Mouse (Mus musculus): ENCODE data around the gene Pik3ca. TPM values are rescaled to one million over a fixed set of nuclear protein-coding genes. Genes with fewer than 3 reads are reported as not detected.

Pik3ca gene
- polyA plus RNA-seq, 1 experiment: 24.0 TPM

DNA sequence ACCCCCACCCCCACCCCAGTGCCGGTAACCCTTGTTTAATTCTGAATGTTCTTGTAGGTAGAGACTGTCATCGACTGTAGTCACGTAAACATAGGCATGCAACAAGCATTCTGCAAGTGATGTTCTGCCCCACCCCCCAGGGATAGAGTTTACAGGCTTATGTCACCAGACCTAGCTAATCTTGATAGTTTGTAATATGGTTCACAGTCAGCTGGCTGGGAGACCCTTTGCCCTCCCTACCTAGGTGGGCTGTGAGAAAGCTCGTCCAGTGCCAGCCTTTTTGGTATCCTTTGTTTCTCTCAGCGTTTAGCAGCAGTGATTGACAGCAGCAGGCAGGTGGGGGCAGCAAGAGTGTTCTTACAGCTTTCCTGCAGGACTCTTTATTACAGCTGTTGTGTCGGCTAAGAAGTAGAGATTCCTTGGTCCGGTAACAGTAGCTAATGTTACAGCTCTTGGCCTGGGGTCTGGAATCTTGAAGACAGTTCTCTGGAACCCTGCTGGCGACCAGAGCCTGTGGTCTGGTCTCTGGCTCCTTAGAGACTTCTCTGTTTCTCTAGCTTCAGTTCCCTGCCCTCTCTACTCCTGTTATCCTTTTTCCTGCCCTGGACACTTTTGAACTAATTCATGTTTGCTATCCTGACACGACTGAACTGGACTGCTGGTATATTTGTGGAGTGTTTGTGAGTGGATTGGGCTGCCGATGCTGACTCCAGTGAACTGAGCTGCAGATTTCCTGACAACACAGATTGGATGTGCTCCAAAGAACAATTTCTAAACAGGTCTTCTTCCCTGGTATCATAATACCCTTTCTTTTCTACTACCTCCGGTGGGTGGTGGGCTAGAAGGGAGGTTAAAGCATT is 109.1 kb downstream of the Pik3ca start:
- Histone ChIP-seq H3K4me3 (ENCODE audit: low read depth, low read length) (no peak overlapping the region), H3K27me3 (ENCODE audit: control insufficient read depth, insufficient read depth, low read length, poor library complexity, severe bottlenecking) (no peaks in the 10 kb centered on the region), H3K9me3 (replicated peaks; ENCODE audit: control insufficient read depth, insufficient read depth, low read length, poor library complexity, severe bottlenecking) (no peaks in the 10 kb centered on the region), H3K36me3 (ENCODE audit: control insufficient read depth, insufficient read depth, low read length, poor library complexity, severe bottlenecking) (no peaks in the 10 kb centered on the region), H3K9ac (ENCODE audit: low read depth, poor library complexity, severe bottlenecking) (no peak overlapping the region), H3K4me1 (ENCODE audit: control insufficient read depth, insufficient read depth, low read length) (peaks cover 5% of the 10 kb centered on the region), H3K27ac (ENCODE audit: insufficient read depth, low read length) (no peak overlapping the region)
- TF ChIP-seq POLR2A (IDR thresholded peaks at IDR 0.05; ENCODE audit: insufficient read depth, low read length) (no peak), EP300 (IDR thresholded peaks at IDR 0.05; ENCODE audit: insufficient read depth, low read depth, low read length) (no peak), CTCF (IDR thresholded peaks at IDR 0.05; ENCODE audit: low read depth, low read length) (no peak)

DNA sequence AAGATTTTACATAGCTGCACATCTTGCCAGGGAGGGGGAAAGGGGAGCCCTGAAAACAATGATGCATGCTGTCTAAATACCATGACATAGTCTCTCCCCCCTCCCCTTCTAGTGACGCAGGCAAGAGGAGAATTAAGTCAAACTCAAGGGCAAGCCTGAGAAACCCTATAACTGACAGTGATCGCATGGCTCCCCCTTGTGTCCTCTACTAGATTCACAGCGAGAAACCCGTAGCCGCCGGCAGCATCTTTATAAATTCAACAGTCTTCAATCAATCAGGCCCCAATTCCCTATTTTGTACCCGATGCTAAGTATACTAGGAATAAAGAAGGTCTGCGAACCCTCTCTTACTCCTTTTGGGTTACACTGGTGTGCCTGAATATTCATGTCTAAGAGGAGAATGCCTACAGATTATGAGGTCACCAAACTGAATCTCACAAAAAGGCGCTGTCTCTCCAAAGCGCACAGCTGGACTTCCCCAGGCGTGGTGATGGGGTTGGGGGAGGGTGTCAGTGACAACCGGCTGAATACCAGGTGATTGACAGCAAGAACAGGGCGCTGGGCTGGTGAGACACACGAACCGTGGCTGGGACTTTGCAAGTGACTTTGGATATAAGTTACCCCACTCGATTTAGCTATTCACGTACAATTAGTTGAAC is 111.3 kb downstream of the Pik3ca start:
- no peak overlapping the region for H3K9ac ChIP-seq (ENCODE audit: low read depth, poor library complexity, severe bottlenecking)
- H3K4me1 ChIP-seq (ENCODE audit: control insufficient read depth, insufficient read depth, low read length): peaks cover 5% of the 10 kb centered on the region
- no peaks in the 10 kb centered on the region for H3K27me3 ChIP-seq (ENCODE audit: control insufficient read depth, insufficient read depth, low read length, poor library complexity, severe bottlenecking)
- H3K36me3 ChIP-seq (ENCODE audit: control insufficient read depth, insufficient read depth, low read length, poor library complexity, severe bottlenecking): 0 out of 2 replicates have a peak, but pooled peaks cover 2% of the 10 kb centered on the region
- H3K4me3 ChIP-seq (ENCODE audit: low read depth, low read length): no peak overlapping the region
- H3K9me3 ChIP-seq (replicated peaks; ENCODE audit: control insufficient read depth, insufficient read depth, low read length, poor library complexity, severe bottlenecking): no peaks in the 10 kb centered on the region
- no peak overlapping the region for H3K27ac ChIP-seq (ENCODE audit: insufficient read depth, low read length)
- no peak for TF ChIP-seq POLR2A (IDR thresholded peaks at IDR 0.05; ENCODE audit: insufficient read depth, low read length)
- TF ChIP-seq CTCF (IDR thresholded peaks at IDR 0.05; ENCODE audit: low read depth, low read length): peak; percentile 56
- TF ChIP-seq EP300 (IDR thresholded peaks at IDR 0.05; ENCODE audit: insufficient read depth, low read depth, low read length): no peak

DNA sequence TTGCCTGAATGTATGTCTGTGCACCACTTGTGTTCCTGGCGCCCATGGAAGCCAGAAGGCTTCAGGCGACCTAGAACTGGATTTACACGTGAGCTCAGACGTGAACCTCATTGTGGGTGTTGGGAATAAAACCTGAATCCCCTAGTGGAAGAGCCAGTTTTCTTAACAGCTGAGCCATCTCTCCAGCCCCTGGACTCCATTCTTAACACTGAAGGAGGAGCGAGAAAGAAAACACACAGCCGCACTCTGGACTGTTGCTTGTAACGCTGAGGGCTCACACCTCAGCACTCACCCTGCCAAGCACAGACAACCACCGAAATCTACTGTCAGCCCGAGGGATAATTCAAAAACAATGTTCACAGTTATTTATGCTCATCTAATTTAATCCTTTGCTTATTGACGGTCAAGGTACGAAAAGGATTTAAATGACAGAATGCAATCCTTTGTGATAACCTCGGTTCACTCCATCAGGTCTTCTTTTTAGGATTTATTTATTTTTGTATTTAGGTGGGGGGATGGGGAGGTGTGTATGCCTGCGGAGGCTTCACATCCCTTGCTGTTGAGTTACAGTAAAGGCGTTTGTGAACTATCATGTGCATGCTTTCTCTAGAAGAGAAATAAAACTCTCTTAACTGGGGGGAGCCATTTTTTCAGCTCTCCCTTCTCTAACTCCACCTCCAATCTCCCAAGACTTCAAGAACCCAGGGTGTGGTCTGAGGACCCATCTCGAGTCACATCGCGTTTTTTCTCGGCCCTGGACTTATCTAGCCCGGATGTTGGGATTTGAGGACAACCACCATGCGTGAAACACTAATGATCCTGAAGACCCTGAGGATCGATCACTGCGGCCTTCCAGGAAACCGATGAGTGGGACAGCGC is 112.3 kb downstream of the Pik3ca start, which contains the start of gene Zfp639:
Gene Zfp639, plus strand, starts transcription at position 764 of the 879 bp plus-strand sequence.
- H3K4me3 ChIP-seq (ENCODE audit: low read depth, low read length): peak within 1 kb of the TSS; percentile 95
- H3K27me3 ChIP-seq (ENCODE audit: control insufficient read depth, insufficient read depth, low read length, poor library complexity, severe bottlenecking): no peaks in the 10 kb centered on the region
- H3K4me1 ChIP-seq (ENCODE audit: control insufficient read depth, insufficient read depth, low read length): peaks cover 5% of the 10 kb centered on the region
- H3K9me3 ChIP-seq (replicated peaks; ENCODE audit: control insufficient read depth, insufficient read depth, low read length, poor library complexity, severe bottlenecking): no peaks in the 10 kb centered on the region
- H3K36me3 ChIP-seq (ENCODE audit: control insufficient read depth, insufficient read depth, low read length, poor library complexity, severe bottlenecking): peaks cover 4% of the 10 kb centered on the region; the same call in 1 of the 2 replicates
- peak within 1 kb of the TSS; percentile 96 for H3K9ac ChIP-seq (ENCODE audit: low read depth, poor library complexity, severe bottlenecking)
- no peak within 1 kb of the TSS; the same call in 1 of the 2 replicates for H3K27ac ChIP-seq (ENCODE audit: insufficient read depth, low read length)
- TF ChIP-seq CTCF (IDR thresholded peaks at IDR 0.05; ENCODE audit: low read depth, low read length) (no peak), EP300 (IDR thresholded peaks at IDR 0.05; ENCODE audit: insufficient read depth, low read depth, low read length) (no peak), POLR2A (IDR thresholded peaks at IDR 0.05; ENCODE audit: insufficient read depth, low read length) (no peak)

DNA sequence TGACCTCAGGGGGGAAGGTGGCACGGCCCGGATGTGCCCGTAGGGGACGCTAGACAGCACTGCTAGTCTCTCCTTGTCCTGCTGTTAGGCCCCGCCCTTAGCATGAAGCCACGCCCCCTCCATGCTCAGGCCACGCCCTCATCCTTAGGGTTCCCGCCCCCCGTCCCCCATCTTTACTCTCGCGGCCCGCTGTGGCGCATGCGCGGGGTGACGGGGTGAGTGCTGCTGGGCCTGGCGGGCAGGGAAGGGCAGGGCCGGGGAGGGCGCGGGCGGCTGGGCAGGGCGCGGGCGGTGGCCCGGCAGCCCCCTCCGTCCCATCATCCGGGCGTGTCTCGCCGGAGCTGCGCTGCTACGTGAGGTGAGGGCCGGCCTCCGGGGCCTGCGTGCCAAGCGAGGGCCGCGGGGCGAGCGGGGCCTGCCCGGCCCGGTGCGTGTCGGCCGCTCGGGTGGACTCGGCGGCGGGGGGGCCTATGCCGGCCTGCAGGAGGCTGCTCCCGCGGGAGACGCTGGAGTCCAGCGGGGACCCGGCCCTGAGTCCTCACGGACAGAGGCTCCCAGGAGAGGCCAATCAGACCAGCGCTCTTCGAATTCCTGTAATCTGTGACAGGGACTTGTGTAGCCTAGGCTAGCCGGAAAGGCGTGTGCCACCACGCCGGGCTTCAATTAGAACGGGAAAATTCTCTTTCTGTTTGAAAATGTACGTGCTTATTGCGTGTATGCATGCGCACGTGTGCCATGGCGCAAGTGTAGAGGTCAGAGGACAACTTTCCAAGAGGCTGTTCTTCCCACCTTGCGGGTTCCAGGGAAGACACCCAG is 113.1 kb downstream of the Pik3ca start:
- Histone ChIP-seq H3K4me1 (ENCODE audit: control insufficient read depth, insufficient read depth, low read length) (peaks cover 5% of the 10 kb centered on the region), H3K27ac (ENCODE audit: insufficient read depth, low read length) (no peak overlapping the region; the same call in 1 of the 2 replicates), H3K9me3 (replicated peaks; ENCODE audit: control insufficient read depth, insufficient read depth, low read length, poor library complexity, severe bottlenecking) (no peaks in the 10 kb centered on the region), H3K4me3 (ENCODE audit: low read depth, low read length) (peak overlapping the region; percentile 95), H3K36me3 (ENCODE audit: control insufficient read depth, insufficient read depth, low read length, poor library complexity, severe bottlenecking) (peaks cover 8% of the 10 kb centered on the region; the same call in 1 of the 2 replicates), H3K9ac (ENCODE audit: low read depth, poor library complexity, severe bottlenecking) (peak overlapping the region; percentile 96), H3K27me3 (ENCODE audit: control insufficient read depth, insufficient read depth, low read length, poor library complexity, severe bottlenecking) (no peaks in the 10 kb centered on the region)
- no peak for TF ChIP-seq EP300 (IDR thresholded peaks at IDR 0.05; ENCODE audit: insufficient read depth, low read depth, low read length)
- TF ChIP-seq CTCF (IDR thresholded peaks at IDR 0.05; ENCODE audit: low read depth, low read length): peak; percentile 90
- no peak for TF ChIP-seq POLR2A (IDR thresholded peaks at IDR 0.05; ENCODE audit: insufficient read depth, low read length)

- Histone ChIP-seq H3K27ac (ENCODE audit: insufficient read depth, low read length) (no peak overlapping the region), H3K9me3 (replicated peaks; ENCODE audit: control insufficient read depth, insufficient read depth, low read length, poor library complexity, severe bottlenecking) (no peaks in the 10 kb centered on the region), H3K27me3 (ENCODE audit: control insufficient read depth, insufficient read depth, low read length, poor library complexity, severe bottlenecking) (no peaks in the 10 kb centered on the region), H3K4me1 (ENCODE audit: control insufficient read depth, insufficient read depth, low read length) (peaks cover 5% of the 10 kb centered on the region), H3K36me3 (ENCODE audit: control insufficient read depth, insufficient read depth, low read length, poor library complexity, severe bottlenecking) (peaks cover 13% of the 10 kb centered on the region; the same call in 1 of the 2 replicates), H3K4me3 (ENCODE audit: low read depth, low read length) (peak overlapping the region; percentile 95), H3K9ac (ENCODE audit: low read depth, poor library complexity, severe bottlenecking) (peak overlapping the region; percentile 96)
- TF ChIP-seq CTCF (IDR thresholded peaks at IDR 0.05; ENCODE audit: low read depth, low read length): no peak
- no peak for TF ChIP-seq EP300 (IDR thresholded peaks at IDR 0.05; ENCODE audit: insufficient read depth, low read depth, low read length)
- no peak for TF ChIP-seq POLR2A (IDR thresholded peaks at IDR 0.05; ENCODE audit: insufficient read depth, low read length)
Measured at GRCm38 (mm10) chr3:32511191-32511550, 113.7 kb downstream of the Pik3ca start.
